Mouse (Mus musculus) Patski (cell line): ENCODE measurements around the gene Syne4. TPM values are rescaled to one million over a fixed set of nuclear protein-coding genes. Genes with fewer than 3 reads are reported as not detected.

Source experiments
- ATAC-seq: fragments of 100-300 bp; one replicate; pipeline ENCODE4 v1.8.0; 2021
- CTCF ChIA-PET: fragments of 350-600 bp; sonication (Branson Sonifier 250); formaldehyde crosslinking; loops from one replicate; lab custom pipeline; 2022; ENCODE audit warnings: inconsistent platforms; lab: Charles Lee
- POLR2A ChIA-PET: fragments of 350-600 bp; sonication (Branson Sonifier 250); formaldehyde crosslinking; loops from one replicate; lab custom pipeline; 2022; ENCODE audit warnings: antibody characterized with exemption, inconsistent platforms; lab: Charles Lee
- DNase-seq: peaks from one replicate; pipeline ENCODE4 v3.0.0-alpha.2; 2011; ENCODE audit warnings: low read depth, low spot score
- H3K27me3 ChIP-seq: fragments of 371-371 bp; one replicate; pipeline ENCODE4 v1.5.1; 2021
- CTCF ChIP-seq: fragments of 100-300 bp; IDR thresholded peaks from one replicate; pipeline ENCODE4 v1.5.1; 2021
- in situ Hi-C: fragments of 300-500 bp; cut with MboI; formaldehyde crosslinking; loops from 3 replicates; pipeline ENCODE4 v1.11.1; 2018; ENCODE audit warnings: low pct_unique_long_range_greater_than_20kb, mixed read lengths
- polyA plus RNA-seq: library from polyadenylated mRNA; unstranded; gene quantifications from one replicate; pipeline ENCODE4 v1.2.3, GENCODE M21; 2021

Syne4 gene
- polyA plus RNA-seq = 2.6 TPM

GRCm38 (mm10) chr7:30314721-30315155, at the start of gene Syne4:
TSS of gene Syne4 (plus strand) at chr7:30314807.
- no peaks in the 10 kb centered on the region for H3K27me3 ChIP-seq
- in situ Hi-C loops = no loop called here
- DNase-seq (no peak), ATAC-seq (no peak)
- no peak for TF ChIP-seq CTCF
- ChIA-PET CTCF (no interaction called here), POLR2A (no interaction called here)

- no peak for DNase-seq
- in situ Hi-C loops = no loop called here
- no peak for ATAC-seq
- CTCF ChIA-PET = interaction anchor here (1.6 kb wide), 1 partner anchor 10 kb away, joined by 4 read pairs; no protein-coding TSS in a partner anchor
- no peak for TF ChIP-seq CTCF
- POLR2A ChIA-PET = no interaction called here
- H3K27me3 ChIP-seq = no peaks in the 10 kb centered on the region
These were observed 49.6 kb upstream of the Syne4 start for GRCm38 (mm10) chr7:30265041-30265440.

- POLR2A ChIA-PET = no interaction called here
- in situ Hi-C loops = no loop called here
- TF ChIP-seq CTCF = no peak
- H3K27me3 ChIP-seq = no peaks in the 10 kb centered on the region
- DNase-seq (no peak), ATAC-seq (no peak)
- CTCF ChIA-PET = interaction anchor here (1.6 kb wide), 1 partner anchor 9 kb away, joined by 4 read pairs; no protein-coding TSS in a partner anchor
These were observed 49.1 kb upstream of the Syne4 start for GRCm38 (mm10) chr7:30265531-30265930.

GRCm38 (mm10) chr7:30265935-30266334, 48.7 kb upstream of the Syne4 start:
- no peaks in the 10 kb centered on the region for H3K27me3 ChIP-seq
- POLR2A ChIA-PET = no interaction called here
- in situ Hi-C loops = no loop called here
- ATAC-seq = no peak
- CTCF ChIA-PET = interaction anchor here (1.6 kb wide), 1 partner anchor 9 kb away, joined by 4 read pairs; no protein-coding TSS in a partner anchor
- DNase-seq = no peak
- no peak for TF ChIP-seq CTCF

- in situ Hi-C loops = no loop called here
- ChIA-PET CTCF (no interaction called here), POLR2A (interaction anchor here (1.1 kb wide), 1 partner anchor 9 kb away, joined by 3 read pairs; no protein-coding TSS in a partner anchor)
- TF ChIP-seq CTCF = no peak
- DNase-seq (no peak), ATAC-seq (no peak)
- no peaks in the 10 kb centered on the region for H3K27me3 ChIP-seq
These were observed 47.8 kb upstream of the Syne4 start for GRCm38 (mm10) chr7:30266780-30267179.

GRCm38 (mm10) chr7:30269641-30270040, 45.0 kb upstream of the Syne4 start:
- in situ Hi-C loops = no loop called here
- no peaks in the 10 kb centered on the region for H3K27me3 ChIP-seq
- ChIA-PET POLR2A (no interaction called here), CTCF (no interaction called here)
- no peak for TF ChIP-seq CTCF
- DNase-seq (no peak), ATAC-seq (no peak)

- ChIA-PET POLR2A (no interaction called here), CTCF (interaction anchor here (1.1 to 4.3 kb wide), 4 partner anchors 9 to 26 kb away, joined by 4 to 12 read pairs (median 6); no protein-coding TSS in a partner anchor)
- no peak for TF ChIP-seq CTCF
- in situ Hi-C loops = no loop called here
- DNase-seq (no peak), ATAC-seq (no peak)
- H3K27me3 ChIP-seq = no peaks in the 10 kb centered on the region
These were observed 40.2 kb upstream of the Syne4 start for GRCm38 (mm10) chr7:30274383-30274782.

- H3K27me3 ChIP-seq = no peaks in the 10 kb centered on the region
- in situ Hi-C loops = no loop called here
- DNase-seq = no peak
- CTCF ChIA-PET = interaction anchor here (0.8 kb wide), 1 partner anchor 10 kb away, joined by 3 read pairs; no protein-coding TSS in a partner anchor
- no peak for TF ChIP-seq CTCF
- ATAC-seq = no peak
- POLR2A ChIA-PET = no interaction called here
These were observed 35.7 kb upstream of the Syne4 start for GRCm38 (mm10) chr7:30278911-30279310.

GRCm38 (mm10) chr7:30279536-30279935, 35.1 kb upstream of the Syne4 start:
- no peaks in the 10 kb centered on the region for H3K27me3 ChIP-seq
- in situ Hi-C loops = no loop called here
- TF ChIP-seq CTCF = no peak
- ChIA-PET POLR2A (no interaction called here), CTCF (interaction anchor here (1.5 kb wide), 1 partner anchor 21 kb away, joined by 4 read pairs; no protein-coding TSS in a partner anchor)
- DNase-seq (no peak), ATAC-seq (peak; percentile 42)

- in situ Hi-C loops = no loop called here
- ATAC-seq (peak; percentile 83), DNase-seq (peak; percentile 75)
- no peak for TF ChIP-seq CTCF
- no peaks in the 10 kb centered on the region for H3K27me3 ChIP-seq
- ChIA-PET CTCF (interaction anchor here (1.0 to 1.5 kb wide), 3 partner anchors 20 to 63 kb away, joined by 3 to 4 read pairs (median 3); partner anchors contain the start of genes Polr2i and Tbcb), POLR2A (interaction anchor here (0.7 kb wide), 1 partner anchor 223 kb away, joined by 3 read pairs; no protein-coding TSS in a partner anchor)
These were observed 34.5 kb upstream of the Syne4 start, which contains the start of the genes Thap8 and Wdr62 for GRCm38 (mm10) chr7:30279951-30280669. TSS of gene Thap8 (plus strand) at chr7:30280094. TSS of gene Wdr62 (minus strand) at chr7:30280419.

GRCm38 (mm10) chr7:30280670-30281138, 33.9 kb upstream of the Syne4 start:
- TF ChIP-seq CTCF = no peak
- ChIA-PET CTCF (interaction anchor here (0.9 to 1.5 kb wide), 4 partner anchors 11 to 64 kb away, joined by 3 to 4 read pairs (median 3); partner anchors contain the start of genes Clip3, Polr2i and Tbcb), POLR2A (interaction anchor here (0.7 kb wide), 1 partner anchor 223 kb away, joined by 3 read pairs; no protein-coding TSS in a partner anchor)
- ATAC-seq = peak; percentile 71
- in situ Hi-C loops = no loop called here
- H3K27me3 ChIP-seq = no peaks in the 10 kb centered on the region
- DNase-seq = peak; percentile 72
